Mouse (Mus musculus) stomach, postnatal 0 days (tissue): Measurements from ENCODE around the gene Fgfr2.

Experiments used
- CTCF ChIP-seq: IDR thresholded peaks from 2 replicates; pipeline ENCODE4 v1.5.1; 2016; ENCODE audit warnings: antibody characterized with exemption, low read depth, mild to moderate bottlenecking, moderate library complexity
- EP300 ChIP-seq: optimal IDR thresholded peaks from 2 replicates; pipeline ENCODE3; 2016; ENCODE audit warnings: antibody characterized with exemption

DNA sequence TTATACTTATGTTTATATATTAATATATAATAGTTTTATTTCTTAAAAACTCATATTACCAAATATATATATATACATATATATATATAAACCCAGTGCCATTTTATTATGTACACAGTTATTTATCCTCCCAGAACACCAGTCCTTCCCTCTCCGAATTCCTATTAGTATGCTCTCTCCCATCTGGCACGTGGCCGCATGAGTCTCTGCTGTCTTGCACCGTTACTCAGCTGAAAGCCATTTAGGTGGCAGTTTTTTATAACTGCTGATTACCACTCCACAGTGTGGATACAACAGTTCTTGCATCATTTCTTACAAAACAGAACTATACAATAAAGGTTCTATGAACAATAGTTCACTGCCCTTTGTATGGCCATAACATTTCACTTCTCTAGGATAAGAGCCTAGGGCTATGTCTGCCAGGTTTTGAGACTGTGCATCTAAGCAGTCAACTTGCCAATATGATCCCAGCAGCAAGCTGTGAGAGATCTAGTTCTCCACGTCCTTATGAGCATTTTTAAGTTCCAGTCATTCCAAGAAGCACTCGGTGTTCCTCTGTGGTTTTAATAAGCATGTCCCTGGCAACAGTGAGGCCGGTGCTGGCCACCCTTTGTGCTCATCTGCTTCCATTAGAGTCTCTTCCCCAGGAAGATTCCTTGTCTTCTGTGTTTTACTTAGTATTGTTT, 1777.2 kb downstream of the Fgfr2 start:
- TF ChIP-seq CTCF (no peak), EP300 (no peak)
